Mouse (Mus musculus) right cerebral cortex, adult 2 months (tissue): Measurements from ENCODE around the gene Faap24.
A peak's percentile ranks its signal among the peaks of the same experiment; 100 is the strongest.

Experiments used
- DNase-seq, 2 experiments: peaks; one replicate each; pipeline ENCODE4 v3.0.0; 2021 to 2022; ENCODE audit warnings: low spot score in 2 of 2

The Faap24 gene

GRCm38 (mm10) chr7:35371096-35371495, 25.5 kb downstream of the Faap24 start:
- no peak for DNase-seq

- DNase-seq, result no peak
Observed at GRCm38 (mm10) chr7:35365161-35365910, 31.3 kb downstream of the Faap24 start.

GRCm38 (mm10) chr7:35362868-35363267, 33.8 kb downstream of the Faap24 start:
- no peak for DNase-seq

GRCm38 (mm10) chr7:35362253-35362652, 34.4 kb downstream of the Faap24 start:
- DNase-seq, result no peak

- DNase-seq, result no peak
Observed at GRCm38 (mm10) chr7:35357621-35358020, 39.0 kb downstream of the Faap24 start.

- DNase-seq, result no peak
Observed at GRCm38 (mm10) chr7:35355303-35355872, 41.2 kb downstream of the Faap24 start.

GRCm38 (mm10) chr7:35353306-35353705, 43.3 kb downstream of the Faap24 start:
- no peak for DNase-seq

GRCm38 (mm10) chr7:35351155-35351554, 45.5 kb downstream of the Faap24 start:
- DNase-seq, result no peak

GRCm38 (mm10) chr7:35349886-35350684, 46.6 kb downstream of the Faap24 start:
- no peak for DNase-seq

- DNase-seq, result no peak
Observed at GRCm38 (mm10) chr7:35349022-35349421, 47.6 kb downstream of the Faap24 start.

GRCm38 (mm10) chr7:35347918-35348700, 48.5 kb downstream of the Faap24 start:
- DNase-seq, result no peak

GRCm38 (mm10) chr7:35344785-35345330, 51.8 kb downstream of the Faap24 start:
- DNase-seq, result no peak

- peak; percentile 18 to 25 for DNase-seq
Observed at GRCm38 (mm10) chr7:35342498-35342897, 54.1 kb downstream of the Faap24 start.
